Mouse (Mus musculus) midbrain, embryonic 13.5 days (tissue): ENCODE measurements around the gene Slco1a5. TPM values are rescaled to one million over a fixed set of nuclear protein-coding genes. Genes with fewer than 3 reads are reported as not detected.
"Not testable (repeated sequence)": the region's sequence is repeated elsewhere in the genome, so short reads cannot be mapped to it uniquely, and the experiment has no call there.

ENCODE experiments used
- ATAC-seq: fragments of 200-750 bp; cut with Nextera tagmentation; 2 replicates; pipeline ENCODE4 v1.8.0; 2017; ENCODE audit warnings: mild to moderate bottlenecking, moderate TSS enrichment, moderate library complexity
- H3K27ac ChIP-seq: fragments of 300-500 bp; sonication (generic); 2 replicates; pipeline ENCODE4 v1.5.1; 2015; ENCODE audit warnings: inconsistent platforms, mild to moderate bottlenecking, moderate library complexity
- H3K27me3 ChIP-seq: fragments of 300-500 bp; sonication (generic); 2 replicates; pipeline ENCODE4 v1.6.1; 2015; ENCODE audit warnings: mild to moderate bottlenecking, inconsistent platforms
- H3K36me3 ChIP-seq: fragments of 300-500 bp; sonication (generic); 2 replicates; pipeline ENCODE4 v1.6.1; 2015; ENCODE audit warnings: mild to moderate bottlenecking, inconsistent platforms
- H3K4me1 ChIP-seq: fragments of 300-500 bp; sonication (generic); replicated peaks from 2 replicates; pipeline ENCODE4 v1.6.1; 2015; ENCODE audit warnings: inconsistent platforms
- H3K4me2 ChIP-seq: fragments of 300-500 bp; sonication (generic); replicated peaks from 2 replicates; pipeline ENCODE4 v1.6.1; 2015; ENCODE audit warnings: moderate library complexity, mild to moderate bottlenecking, inconsistent platforms
- H3K4me3 ChIP-seq: fragments of 300-500 bp; sonication (generic); replicated peaks from 2 replicates; pipeline ENCODE4 v1.5.1; 2015; ENCODE audit warnings: mild to moderate bottlenecking, inconsistent platforms
- H3K9ac ChIP-seq: fragments of 300-500 bp; sonication (generic); replicated peaks from 2 replicates; pipeline ENCODE4 v1.6.1; 2015; ENCODE audit warnings: mild to moderate bottlenecking, inconsistent platforms
- H3K9me3 ChIP-seq: fragments of 300-500 bp; sonication (generic); 2 replicates; pipeline ENCODE4 v1.6.1; 2016; ENCODE audit warnings: mild to moderate bottlenecking, inconsistent platforms
- WGBS: fragments of 180-500 bp; shearing (Covaris S2); methylation state at CpG from one replicate; pipeline ENCODE4 v1.1.7; 2015; 5-methylcytosine and 5-hydroxymethylcytosine counted together
- polyA plus RNA-seq: library from polyadenylated mRNA; unstranded; fragments of >200 nt; fragmentation: Nextera tagmentation; extraction: Ambion mirVana; gene quantifications from 2 replicates; pipeline ENCODE4 v1.2.1, GENCODE M21; 2015

Gene Slco1a5
- 0.24 and 0.57 TPM in 2 replicates for polyA plus RNA-seq

- 7% methylated on average over 4 of the region's 4 CpGs for WGBS
- H3K27ac ChIP-seq: no peak within 1 kb of the TSS
- H3K4me1 ChIP-seq: peaks cover 7% of the 10 kb centered on the region
- no peak within 1 kb of the TSS for H3K9ac ChIP-seq
- no peak within 1 kb of the TSS for H3K4me2 ChIP-seq
- no peak for ATAC-seq
- no peaks in the 10 kb centered on the region for H3K9me3 ChIP-seq
- H3K4me3 ChIP-seq: no peak within 1 kb of the TSS
- no peaks in the 10 kb centered on the region for H3K27me3 ChIP-seq
- no peaks in the 10 kb centered on the region for H3K36me3 ChIP-seq
Measured at GRCm38 (mm10) chr6:142322881-142323280, at the start of gene Slco1a5. Gene Slco1a5, minus strand, starts transcription at chr6:142322981.

- Histone ChIP-seq H3K4me2 (no peak overlapping the region), H3K27ac (no peak overlapping the region), H3K27me3 (no peaks in the 10 kb centered on the region), H3K4me1 (no peaks in the 10 kb centered on the region), H3K4me3 (no peak overlapping the region), H3K9me3 (no peaks in the 10 kb centered on the region), H3K36me3 (peaks cover 85% of the 10 kb centered on the region), H3K9ac (no peak overlapping the region)
- WGBS: 97% methylated on average over 3 of the region's 3 CpGs
- ATAC-seq: no peak
Measured at GRCm38 (mm10) chr6:142369568-142369967, 46.8 kb upstream of the Slco1a5 start.

GRCm38 (mm10) chr6:142367565-142367964, 44.8 kb upstream of the Slco1a5 start:
- WGBS: 92% methylated on average over 3 of the region's 3 CpGs
- ATAC-seq: no peak

GRCm38 (mm10) chr6:142366473-142367018, 43.8 kb upstream of the Slco1a5 start:
- no peak for ATAC-seq
- WGBS: 94% methylated on average over 10 of the region's 10 CpGs
- no peak overlapping the region for H3K9ac ChIP-seq
- no peaks in the 10 kb centered on the region for H3K9me3 ChIP-seq
- H3K27me3 ChIP-seq: no peaks in the 10 kb centered on the region
- H3K4me3 ChIP-seq: no peak overlapping the region
- no peak overlapping the region for H3K4me2 ChIP-seq
- peaks cover 83% of the 10 kb centered on the region for H3K36me3 ChIP-seq
- no peak overlapping the region for H3K27ac ChIP-seq
- no peaks in the 10 kb centered on the region for H3K4me1 ChIP-seq

More at GRCm38 (mm10) chr6:142367565-142367964, 44.8 kb upstream of the Slco1a5 start:
- Histone ChIP-seq H3K27ac (no peak overlapping the region), H3K9me3 (no peaks in the 10 kb centered on the region), H3K27me3 (no peaks in the 10 kb centered on the region), H3K4me1 (no peaks in the 10 kb centered on the region), H3K36me3 (peaks cover 84% of the 10 kb centered on the region), H3K4me2 (no peak overlapping the region), H3K4me3 (no peak overlapping the region), H3K9ac (no peak overlapping the region)

GRCm38 (mm10) chr6:142365742-142366472, 43.1 kb upstream of the Slco1a5 start:
- ATAC-seq: no peak
- Histone ChIP-seq H3K27me3 (no peaks in the 10 kb centered on the region), H3K4me3 (no peak overlapping the region), H3K9ac (no peak overlapping the region), H3K27ac (no peak overlapping the region), H3K4me1 (no peaks in the 10 kb centered on the region), H3K4me2 (no peak overlapping the region), H3K9me3 (no peaks in the 10 kb centered on the region), H3K36me3 (peaks cover 84% of the 10 kb centered on the region)
- 93% methylated on average over 8 of the region's 8 CpGs for WGBS

GRCm38 (mm10) chr6:142363019-142363576, 40.3 kb upstream of the Slco1a5 start:
- Histone ChIP-seq H3K9me3 (no peaks in the 10 kb centered on the region), H3K4me3 (no peak overlapping the region), H3K36me3 (peaks cover 90% of the 10 kb centered on the region), H3K9ac (no peak overlapping the region), H3K27me3 (no peaks in the 10 kb centered on the region), H3K4me2 (no peak overlapping the region), H3K4me1 (no peaks in the 10 kb centered on the region), H3K27ac (no peak overlapping the region)
- 72% methylated on average over 9 of the region's 9 CpGs for WGBS
- ATAC-seq: peak; percentile 17; the same call in 1 of the 2 replicates

GRCm38 (mm10) chr6:142362036-142362435, 39.3 kb upstream of the Slco1a5 start:
- WGBS: 94% methylated on average over 6 of the region's 6 CpGs
- Histone ChIP-seq H3K27ac (no peak overlapping the region), H3K9me3 (no peaks in the 10 kb centered on the region), H3K4me2 (no peak overlapping the region), H3K9ac (no peak overlapping the region), H3K4me1 (no peaks in the 10 kb centered on the region), H3K4me3 (no peak overlapping the region), H3K27me3 (no peaks in the 10 kb centered on the region), H3K36me3 (peaks cover 87% of the 10 kb centered on the region)
- no peak for ATAC-seq

GRCm38 (mm10) chr6:142357106-142357505, 34.3 kb upstream of the Slco1a5 start:
- ATAC-seq: no peak
- WGBS: 90% methylated on average over 7 of the region's 7 CpGs
- peaks cover 85% of the 10 kb centered on the region for H3K36me3 ChIP-seq

GRCm38 (mm10) chr6:142352099-142352498, 29.3 kb upstream of the Slco1a5 start:
- H3K36me3 ChIP-seq: peaks cover 80% of the 10 kb centered on the region
- WGBS: 94% methylated on average over 3 of the region's 3 CpGs

More at GRCm38 (mm10) chr6:142357106-142357505, 34.3 kb upstream of the Slco1a5 start:
- H3K4me3 ChIP-seq: no peak overlapping the region
- H3K4me1 ChIP-seq: no peaks in the 10 kb centered on the region
- H3K4me2 ChIP-seq: no peak overlapping the region
- H3K9ac ChIP-seq: no peak overlapping the region
- H3K9me3 ChIP-seq: no peaks in the 10 kb centered on the region
- no peaks in the 10 kb centered on the region for H3K27me3 ChIP-seq
- H3K27ac ChIP-seq: no peak overlapping the region

GRCm38 (mm10) chr6:142347431-142348385, 24.9 kb upstream of the Slco1a5 start:
- Histone ChIP-seq H3K27me3 (no peaks in the 10 kb centered on the region), H3K9me3 (no peaks in the 10 kb centered on the region), H3K4me2 (no peak overlapping the region), H3K4me1 (peaks cover 13% of the 10 kb centered on the region), H3K9ac (no peak overlapping the region), H3K36me3 (peaks cover 47% of the 10 kb centered on the region), H3K27ac (no peak overlapping the region), H3K4me3 (no peak overlapping the region)
- no peak for ATAC-seq
- WGBS: 89% methylated on average over 11 of the region's 11 CpGs

More at GRCm38 (mm10) chr6:142352099-142352498, 29.3 kb upstream of the Slco1a5 start:
- not testable (repeated sequence) for H3K27ac ChIP-seq, H3K4me2 ChIP-seq, H3K4me3 ChIP-seq, H3K9ac ChIP-seq, H3K4me1 ChIP-seq, ATAC-seq, H3K27me3 ChIP-seq, H3K9me3 ChIP-seq

GRCm38 (mm10) chr6:142346181-142347110, 23.7 kb upstream of the Slco1a5 start:
- peak overlapping the region; percentile 69 for H3K9ac ChIP-seq
- no peaks in the 10 kb centered on the region for H3K9me3 ChIP-seq
- no peaks in the 10 kb centered on the region for H3K27me3 ChIP-seq
- H3K4me1 ChIP-seq: peaks cover 13% of the 10 kb centered on the region
- H3K4me3 ChIP-seq: peak overlapping the region; percentile 66
- H3K27ac ChIP-seq: no peak overlapping the region
- peak overlapping the region; percentile 60 for H3K4me2 ChIP-seq
- WGBS: 65% methylated on average over 12 of the region's 12 CpGs
- H3K36me3 ChIP-seq: peaks cover 34% of the 10 kb centered on the region
- ATAC-seq: no peak
